Mouse (Mus musculus) cerebellum, adult 2 months (tissue): ENCODE data around the gene Bik. TPM values are rescaled to one million over a fixed set of nuclear protein-coding genes. Genes with fewer than 3 reads are reported as not detected.

Experiments used
- DNase-seq, 2 experiments: peaks; one replicate each; pipeline ENCODE4 v3.0.0; 2021
- H3K27ac ChIP-seq: fragments of 200-500 bp; 2 replicates; pipeline ENCODE4 v1.5.1; 2012; ENCODE audit warnings: low read length, control low read depth, inconsistent platforms; ENCODE audit not compliant: insufficient read depth
- H3K27me3 ChIP-seq: fragments of 200-500 bp; 2 replicates; pipeline ENCODE4 v1.6.1; 2012; ENCODE audit warnings: inconsistent platforms, mild to moderate bottlenecking, low read length, moderate library complexity; ENCODE audit not compliant: control insufficient read depth, insufficient read depth
- H3K4me1 ChIP-seq: fragments of 200-500 bp; 2 replicates; pipeline ENCODE4 v1.6.1; 2011; ENCODE audit warnings: low read length; ENCODE audit not compliant: control insufficient read depth, insufficient read depth
- H3K4me3 ChIP-seq: fragments of 200-500 bp; replicated peaks from 2 replicates; pipeline ENCODE3; 2011; ENCODE audit warnings: mild to moderate bottlenecking, low read depth, low read length, control low read depth; ENCODE audit not compliant: insufficient read depth
- CTCF ChIP-seq: fragments of 200-500 bp; IDR thresholded peaks from 2 replicates; pipeline ENCODE4 v1.5.1; 2011; ENCODE audit warnings: low read depth, mild to moderate bottlenecking, control low read depth, low read length, moderate library complexity, borderline replicate concordance; ENCODE audit not compliant: insufficient read depth
- POLR2A ChIP-seq: fragments of 200-500 bp; IDR thresholded peaks from 2 replicates; pipeline ENCODE4 v1.6.1; 2011; ENCODE audit warnings: low read length, control low read depth, borderline replicate concordance; ENCODE audit not compliant: insufficient read depth
- whole genome bisulfite sequencing: fragments of 180-500 bp; shearing (Covaris S2); methylation state at CpG from one replicate; pipeline ENCODE4 v1.1.7; 2018; 5-methylcytosine and 5-hydroxymethylcytosine counted together
- polyA plus RNA-seq: library from polyadenylated mRNA; depleted of rRNA; stranded (reverse); fragments of >200 nt; gene quantifications from 2 replicates; pipeline ENCODE4 v1.2.3, GENCODE M21; 2012

The Bik gene
- polyA plus RNA-seq, 1 experiment = 0.31 TPM

DNA sequence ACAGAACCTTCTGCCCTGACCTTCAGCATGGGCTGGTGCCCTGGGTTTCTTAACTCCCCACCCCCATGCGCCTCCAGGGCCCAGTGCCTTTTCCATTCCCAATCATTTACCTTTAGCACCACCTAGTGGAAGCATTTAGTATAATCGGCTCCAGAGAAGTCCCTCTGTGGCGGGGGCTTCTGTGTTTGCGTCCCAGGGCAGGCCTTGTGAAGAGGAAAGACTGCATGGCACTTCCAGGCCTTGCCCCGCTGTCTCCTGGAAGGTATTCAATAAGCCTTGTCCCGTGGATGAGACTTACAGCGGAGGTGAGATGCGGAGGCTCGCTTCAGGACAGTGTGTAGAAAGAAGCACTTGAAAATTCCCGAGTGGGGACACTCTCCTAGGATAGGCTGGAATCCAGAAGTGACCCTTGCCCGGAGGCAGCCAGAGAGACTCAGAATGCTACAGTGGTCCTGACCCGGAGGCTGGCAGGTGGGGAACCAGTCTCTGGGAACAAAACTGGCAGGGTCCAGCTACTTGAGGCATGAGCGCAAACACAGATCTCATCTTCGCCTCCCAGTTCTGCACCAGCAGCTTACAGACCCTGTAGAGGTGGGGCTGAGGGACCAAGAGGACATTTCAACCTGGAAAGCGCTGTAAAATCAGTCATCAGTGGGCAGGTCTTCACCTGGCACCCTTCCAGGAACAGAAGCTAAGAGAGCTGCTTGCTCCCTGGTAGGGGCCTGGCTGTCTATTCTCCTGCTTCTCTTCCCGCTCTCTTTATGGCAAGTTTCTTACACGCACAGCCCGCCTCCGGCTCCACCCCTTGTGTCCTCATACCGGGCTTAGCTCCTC lies 8.2 kb upstream of the Bik start:
- no peak overlapping the region for H3K4me3 ChIP-seq
- 27% methylated on average over 20 of the region's 20 CpGs for WGBS
- H3K27me3 ChIP-seq = no peaks in the 10 kb centered on the region
- H3K4me1 ChIP-seq = no peaks in the 10 kb centered on the region
- peak; percentile 55 to 63 for DNase-seq
- no peak overlapping the region for H3K27ac ChIP-seq
- TF ChIP-seq POLR2A = no peak
- peak; percentile 79; the same call in 1 of the 2 replicates for TF ChIP-seq CTCF

DNA sequence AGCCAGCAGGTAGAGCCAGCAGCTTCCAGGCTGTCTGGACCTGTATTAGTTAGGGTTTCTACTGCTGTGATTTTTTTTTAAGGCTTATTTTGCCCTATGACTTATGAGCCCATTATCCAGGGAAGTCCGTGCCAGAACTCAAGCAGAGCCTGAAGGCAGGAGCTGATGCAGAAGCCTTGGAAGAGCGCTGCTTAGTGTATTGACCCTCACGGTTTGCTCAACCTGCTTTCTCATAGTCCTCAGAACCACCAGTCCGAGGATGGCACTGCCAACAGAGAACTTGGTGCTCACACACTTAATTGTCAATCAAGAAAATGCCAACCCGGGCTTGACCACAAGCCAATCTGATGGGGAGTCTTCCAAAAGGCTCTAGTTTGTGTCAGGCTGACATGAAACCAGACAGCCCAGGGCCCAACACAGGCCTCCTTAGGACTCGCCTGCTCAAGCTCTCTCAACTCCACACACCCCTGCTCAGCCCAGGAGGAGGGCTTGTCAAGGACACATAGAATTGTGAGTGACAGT lies 5.7 kb upstream of the Bik start:
- TF ChIP-seq CTCF (no peak), POLR2A (no peak)
- no peak overlapping the region for H3K4me3 ChIP-seq
- no peaks in the 10 kb centered on the region; the same call in 1 of the 2 replicates for H3K27me3 ChIP-seq
- no peak overlapping the region for H3K27ac ChIP-seq
- H3K4me1 ChIP-seq = no peaks in the 10 kb centered on the region
- DNase-seq = no peak
- 57% methylated on average over 6 of the region's 6 CpGs for WGBS

DNA sequence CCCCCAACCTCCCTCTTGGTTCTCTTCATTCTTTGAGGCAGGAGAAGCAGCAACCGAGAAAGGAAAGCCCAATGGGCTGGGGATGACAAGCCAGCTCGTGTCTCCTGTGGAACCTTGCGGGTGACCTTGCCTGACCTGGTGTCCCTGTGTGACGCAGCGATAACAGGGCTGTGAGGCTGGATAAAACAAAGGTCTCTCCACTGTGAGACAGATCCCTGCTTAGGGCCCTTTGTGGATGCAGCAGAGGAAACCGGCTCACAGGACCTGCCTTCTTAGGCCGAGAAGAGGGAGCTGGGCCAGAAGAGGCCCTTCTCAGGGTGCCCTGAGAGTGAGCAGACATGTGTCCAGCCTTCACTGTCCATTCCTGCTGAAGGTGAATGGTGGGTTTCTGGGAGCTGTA lies 3.5 kb upstream of the Bik start:
- no peak for TF ChIP-seq POLR2A
- TF ChIP-seq CTCF = no peak
- H3K27ac ChIP-seq = no peak overlapping the region
- peaks cover 2% of the 10 kb centered on the region; the same call in 1 of the 2 replicates for H3K27me3 ChIP-seq
- no peaks in the 10 kb centered on the region for H3K4me1 ChIP-seq
- no peak overlapping the region for H3K4me3 ChIP-seq
- WGBS = 62% methylated on average over 7 of the region's 7 CpGs
- DNase-seq = no peak

DNA sequence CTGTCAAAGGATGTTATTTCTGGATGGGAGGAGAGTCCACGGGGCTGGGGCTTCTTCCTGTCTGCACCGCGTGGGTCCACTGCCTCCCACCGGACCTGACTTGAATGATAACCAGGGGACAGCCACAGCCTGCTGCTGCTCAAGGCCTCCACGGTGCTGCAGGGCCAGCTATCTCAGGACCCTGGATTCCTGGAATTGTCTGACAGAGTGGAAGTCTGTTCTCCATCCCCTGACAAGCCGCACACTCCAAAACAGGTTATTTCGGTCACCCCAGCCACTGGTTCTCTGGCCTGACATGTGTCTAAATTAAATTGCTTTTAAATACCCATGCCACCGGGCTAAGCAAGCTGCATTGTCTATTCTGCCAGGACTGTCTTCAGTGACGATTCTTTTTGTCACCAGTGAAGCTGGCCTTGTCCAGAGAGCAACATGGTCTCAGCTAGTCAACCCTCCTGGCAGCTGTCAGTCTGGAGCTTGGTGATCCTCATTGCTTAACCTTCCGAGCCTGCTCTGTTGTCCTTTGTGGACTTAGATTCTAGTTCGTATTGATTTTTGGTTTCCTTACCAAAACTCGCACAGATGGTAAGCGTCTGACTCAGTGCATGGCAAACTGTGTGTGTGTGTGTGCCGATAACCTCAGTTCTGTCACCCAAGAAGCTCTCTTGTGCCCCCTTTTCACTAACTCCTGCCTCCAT lies 2.9 kb upstream of the Bik start:
- DNase-seq = no peak
- 66% methylated on average over 14 of the region's 14 CpGs for WGBS
- no peaks in the 10 kb centered on the region for H3K4me1 ChIP-seq
- H3K27me3 ChIP-seq = peaks cover 2% of the 10 kb centered on the region; the same call in 1 of the 2 replicates
- TF ChIP-seq POLR2A (no peak), CTCF (no peak)
- no peak overlapping the region for H3K4me3 ChIP-seq
- no peak overlapping the region for H3K27ac ChIP-seq

DNA sequence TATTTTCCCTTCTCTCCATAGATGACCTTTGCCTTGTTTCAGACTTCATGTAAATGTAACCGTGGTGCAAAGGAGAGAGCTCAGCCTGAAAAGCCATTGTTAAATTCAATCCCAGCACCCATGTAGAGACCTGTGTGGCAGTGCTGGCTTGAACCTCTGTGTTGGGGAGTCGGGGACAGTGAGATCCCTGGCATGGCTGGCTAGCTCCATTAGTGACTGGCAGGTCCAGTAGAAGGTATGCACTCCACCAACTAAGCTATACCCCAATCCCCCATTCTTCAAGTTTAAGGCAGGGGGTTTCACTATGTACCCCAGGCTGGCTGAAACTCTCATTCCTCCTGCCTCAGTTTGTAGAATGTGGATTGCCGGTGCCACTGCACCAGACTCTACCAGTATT lies 2.3 kb upstream of the Bik start:
- WGBS = 80% methylated on average over 3 of the region's 3 CpGs
- Histone ChIP-seq H3K4me3 (no peak overlapping the region), H3K27me3 (peaks cover 2% of the 10 kb centered on the region; the same call in 1 of the 2 replicates), H3K27ac (no peak overlapping the region), H3K4me1 (no peaks in the 10 kb centered on the region)
- TF ChIP-seq CTCF (no peak), POLR2A (no peak)
- no peak for DNase-seq

DNA sequence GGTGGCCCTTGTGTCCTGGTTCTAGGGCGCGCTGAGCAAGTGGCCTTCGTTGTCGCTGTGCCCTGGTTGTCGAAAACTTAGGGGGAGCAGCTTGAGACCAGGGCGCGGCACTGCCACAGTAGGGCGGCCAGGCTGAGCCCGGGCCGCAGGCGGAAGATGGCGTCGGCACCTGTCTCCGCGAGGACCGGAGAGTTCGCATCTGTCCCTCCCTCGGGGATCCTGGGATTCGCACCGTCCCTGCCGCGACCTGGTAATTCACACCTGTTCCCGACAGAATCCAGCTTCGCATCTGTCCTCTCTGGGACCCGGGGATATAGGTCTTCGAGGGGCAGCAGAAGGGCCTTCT lies 403 bp downstream of the Bik start:
- Histone ChIP-seq H3K27ac (no peak overlapping the region), H3K4me1 (no peaks in the 10 kb centered on the region), H3K4me3 (peak overlapping the region; percentile 44), H3K27me3 (peaks cover 2% of the 10 kb centered on the region; the same call in 1 of the 2 replicates)
- DNase-seq = no peak
- TF ChIP-seq POLR2A = no peak
- TF ChIP-seq CTCF = no peak
- 3% methylated on average over 26 of the region's 26 CpGs for WGBS

DNA sequence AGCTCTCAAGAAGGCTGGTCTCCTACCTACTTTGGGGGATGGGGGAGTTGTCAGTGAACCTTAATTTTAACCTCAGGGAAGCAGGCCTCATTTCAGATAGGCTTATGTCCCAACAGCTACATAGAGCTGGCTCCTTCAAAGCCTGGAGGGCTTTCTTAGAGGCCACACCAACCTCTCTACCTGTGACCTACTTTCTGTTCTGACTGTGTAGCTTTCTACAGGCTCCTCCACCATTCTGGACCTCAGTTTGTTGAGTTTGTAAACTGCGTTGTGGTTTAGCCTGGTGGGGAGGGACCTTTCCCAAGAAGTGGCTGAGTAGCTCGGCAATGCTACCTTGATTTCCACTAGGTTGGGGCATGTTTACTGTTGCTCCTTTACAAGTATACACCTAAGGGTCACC lies 1.1 kb downstream of the Bik start:
- TF ChIP-seq CTCF (no peak), POLR2A (no peak)
- WGBS = 98% methylated on average over 2 of the region's 2 CpGs
- Histone ChIP-seq H3K4me3 (no peak overlapping the region), H3K4me1 (no peaks in the 10 kb centered on the region), H3K27me3 (peaks cover 2% of the 10 kb centered on the region; the same call in 1 of the 2 replicates), H3K27ac (no peak overlapping the region)
- no peak for DNase-seq
